Mouse (Mus musculus) CH12.LX (cell line): ENCODE measurements around the gene Pcx. TPM values are rescaled to one million over a fixed set of nuclear protein-coding genes. Genes with fewer than 3 reads are reported as not detected.
A peak's percentile ranks its signal among the peaks of the same experiment; 100 is the strongest.

Experiments
- DNase-seq: peaks from one replicate; pipeline ENCODE4 v3.0.0-alpha.2; 2013; ENCODE audit errors: extremely low read depth
- H3K27ac ChIP-seq: 2 replicates; pipeline ENCODE4 v1.5.1; 2012; ENCODE audit warnings: low read depth, mild to moderate bottlenecking, control low read depth, moderate library complexity; ENCODE audit not compliant: insufficient read depth
- H3K27me3 ChIP-seq: replicated peaks from 2 replicates; pipeline ENCODE3; 2012; ENCODE audit warnings: inconsistent platforms
- H3K36me3 ChIP-seq, 2 experiments: replicated peaks in 1 of 2; 2 replicates each; pipeline versions ENCODE3 to v1.6.1; 2012; ENCODE audit warnings: inconsistent platforms in 1 of 2, low read length in 1 of 2, mild to moderate bottlenecking in 1 of 2, mixed read lengths in 1 of 2, moderate library complexity in 1 of 2; ENCODE audit not compliant: control insufficient read depth in 1 of 2, insufficient read depth in 1 of 2
- H3K4me1 ChIP-seq, 2 experiments: 2 replicates each; pipeline ENCODE4 v1.6.1; 2012; ENCODE audit warnings: inconsistent platforms in 1 of 2, moderate library complexity in 1 of 2; ENCODE audit not compliant: insufficient read depth in 2 of 2, control insufficient read depth in 1 of 2
- H3K4me2 ChIP-seq: 2 replicates; pipeline ENCODE4 v1.6.1; 2012; ENCODE audit warnings: low read depth, mild to moderate bottlenecking, control low read depth; ENCODE audit not compliant: poor library complexity, insufficient read depth, severe bottlenecking
- H3K4me3 ChIP-seq, 3 experiments: fragments of 150-350 bp in 1 of 3; sonication (generic) in 1 of 3; replicated peaks in 1 of 3; 2 replicates each; pipeline versions ENCODE3 to v1.5.1; 2011 to 2012; ENCODE audit warnings: low read depth in 2 of 3, low read length in 2 of 3, mild to moderate bottlenecking in 2 of 3, moderate library complexity in 2 of 3, control low read depth in 1 of 3, improper control_type of control experiment in 1 of 3, inconsistent platforms in 1 of 3, mixed read lengths in 1 of 3; ENCODE audit not compliant: poor library complexity in 1 of 3
- H3K79me2 ChIP-seq: replicated peaks from 2 replicates; pipeline ENCODE4 v1.6.1; 2012; ENCODE audit warnings: mild to moderate bottlenecking, moderate library complexity; ENCODE audit not compliant: control insufficient read depth, poor library complexity, insufficient read depth, severe bottlenecking; ENCODE audit errors: extremely low read depth
- H3K9ac ChIP-seq: 2 replicates; pipeline ENCODE4 v1.6.1; 2012; ENCODE audit warnings: low read depth, mild to moderate bottlenecking, control low read depth, moderate library complexity; ENCODE audit not compliant: insufficient read depth
- H3K9me3 ChIP-seq: replicated peaks from 2 replicates; pipeline ENCODE3; 2012; ENCODE audit warnings: low read length, inconsistent platforms, mixed read lengths
- BHLHE40 ChIP-seq: IDR thresholded peaks from 2 replicates; pipeline ENCODE4 v1.6.1; 2011; ENCODE audit warnings: mild to moderate bottlenecking, low read depth, low read length, improper control_type of control experiment
- CHD1 ChIP-seq: IDR thresholded peaks from 2 replicates; pipeline ENCODE4 v1.6.1; 2012; ENCODE audit warnings: low read depth, low read length, improper control_type of control experiment, inconsistent platforms
- CTCF ChIP-seq, 2 experiments: IDR thresholded peaks in 1 of 2; conservative IDR thresholded peaks in 1 of 2; 2 replicates each; pipeline ENCODE4 v1.5.1; 2011 to 2012; ENCODE audit warnings: low read depth in 2 of 2, low read length in 2 of 2, improper control_type of control experiment in 1 of 2, inconsistent platforms in 1 of 2, mild to moderate bottlenecking in 1 of 2, moderate library complexity in 1 of 2
- E2F4 ChIP-seq: IDR thresholded peaks from 2 replicates; pipeline ENCODE4 v1.6.1; 2011; ENCODE audit warnings: low read depth, low read length, improper control_type of control experiment; ENCODE audit not compliant: insufficient replicate concordance
- EP300 ChIP-seq: IDR thresholded peaks from 2 replicates; pipeline ENCODE4 v1.6.1; 2011; ENCODE audit warnings: low read length, improper control_type of control experiment
- ETS1 ChIP-seq: conservative IDR thresholded peaks from 2 replicates; pipeline ENCODE4 v1.6.1; 2012; ENCODE audit warnings: low read depth, mild to moderate bottlenecking, inconsistent platforms, low read length, improper control_type of control experiment, moderate library complexity
- JUN ChIP-seq: IDR thresholded peaks from 2 replicates; pipeline ENCODE4 v1.6.1; 2011; ENCODE audit warnings: low read depth, mild to moderate bottlenecking, low read length, improper control_type of control experiment, moderate library complexity; ENCODE audit not compliant: insufficient read depth
- JUND ChIP-seq: conservative IDR thresholded peaks from 2 replicates; pipeline ENCODE4 v1.6.1; 2011; ENCODE audit warnings: low read depth, low read length, improper control_type of control experiment
- MAFK ChIP-seq: IDR thresholded peaks from 2 replicates; pipeline ENCODE4 v1.6.1; 2011; ENCODE audit warnings: low read length, improper control_type of control experiment; ENCODE audit not compliant: insufficient replicate concordance
- MAZ ChIP-seq: IDR thresholded peaks from 2 replicates; pipeline ENCODE4 v1.6.1; 2012; ENCODE audit warnings: low read depth, mild to moderate bottlenecking, inconsistent platforms, low read length, improper control_type of control experiment, moderate library complexity
- MEF2A ChIP-seq: IDR thresholded peaks from 2 replicates; pipeline ENCODE4 v1.6.1; 2014; ENCODE audit warnings: low read depth, mild to moderate bottlenecking, inconsistent platforms, low read length, improper control_type of control experiment, borderline replicate concordance
- MXI1 ChIP-seq: IDR thresholded peaks from 2 replicates; pipeline ENCODE4 v1.6.1; 2011; ENCODE audit warnings: mild to moderate bottlenecking, low read depth, low read length, improper control_type of control experiment
- MYC ChIP-seq: IDR thresholded peaks from 2 replicates; pipeline ENCODE4 v1.6.1; 2011; ENCODE audit warnings: low read depth, mild to moderate bottlenecking, improper control_type of control experiment, low read length
- NRF1 ChIP-seq: IDR thresholded peaks from 2 replicates; pipeline ENCODE4 v1.6.1; 2014; ENCODE audit warnings: low read depth, mild to moderate bottlenecking, inconsistent platforms, low read length, improper control_type of control experiment, moderate library complexity
- PAX5 ChIP-seq: IDR thresholded peaks from 2 replicates; pipeline ENCODE4 v1.6.1; 2012; ENCODE audit warnings: low read length, inconsistent platforms, mixed read lengths
- POLR2A ChIP-seq: IDR thresholded peaks from 2 replicates; pipeline ENCODE4 v1.6.1; 2011; ENCODE audit warnings: low read depth, mild to moderate bottlenecking, improper control_type of control experiment, low read length
- POLR2AphosphoS2 ChIP-seq: IDR thresholded peaks from 2 replicates; pipeline ENCODE4 v1.6.1; 2011; ENCODE audit warnings: low read depth, low read length, improper control_type of control experiment
- RAD21 ChIP-seq: IDR thresholded peaks from 2 replicates; pipeline ENCODE4 v1.6.1; 2011; ENCODE audit warnings: low read depth, mild to moderate bottlenecking, low read length, improper control_type of control experiment, moderate library complexity
- SIN3A ChIP-seq: IDR thresholded peaks from 2 replicates; pipeline ENCODE4 v1.6.1; 2012; ENCODE audit warnings: low read length, improper control_type of control experiment, inconsistent platforms
- SMC3 ChIP-seq: IDR thresholded peaks from 2 replicates; pipeline ENCODE4 v1.6.1; 2011; ENCODE audit warnings: low read depth, low read length, improper control_type of control experiment
- TBP ChIP-seq: conservative IDR thresholded peaks from 2 replicates; pipeline ENCODE4 v1.6.1; 2011; ENCODE audit warnings: low read depth, low read length, improper control_type of control experiment
- TCF12 ChIP-seq: IDR thresholded peaks from 2 replicates; pipeline ENCODE4 v1.6.1; 2014; ENCODE audit warnings: low read depth, mild to moderate bottlenecking, inconsistent platforms, low read length, improper control_type of control experiment
- UBTF ChIP-seq: IDR thresholded peaks from 2 replicates; pipeline ENCODE4 v1.6.1; 2012; ENCODE audit warnings: low read depth, mild to moderate bottlenecking, inconsistent platforms, low read length, improper control_type of control experiment, moderate library complexity
- ZC3H11A ChIP-seq: IDR thresholded peaks from 2 replicates; pipeline ENCODE4 v1.6.1; 2012; ENCODE audit warnings: low read depth, mild to moderate bottlenecking, inconsistent platforms, low read length, improper control_type of control experiment
- ZMIZ1 ChIP-seq: IDR thresholded peaks from 2 replicates; pipeline ENCODE4 v1.6.1; 2012; ENCODE audit warnings: low read depth, mild to moderate bottlenecking, inconsistent platforms, low read length, improper control_type of control experiment
- ZNF384 ChIP-seq: IDR thresholded peaks from 2 replicates; pipeline ENCODE4 v1.6.1; 2012; ENCODE audit warnings: low read depth, low read length, improper control_type of control experiment, inconsistent platforms
- dilution Hi-C: fragments of 300-500 bp; cut with MboI; formaldehyde crosslinking; loops from 2 replicates; pipeline ENCODE4 v1.14.3; 2020; ENCODE audit warnings: low sequenced_read_pairs; ENCODE audit not compliant: extremely low pct_unique_long_range_greater_than_20kb, extremely low pct_ligation_motif_present
- in situ Hi-C: fragments of 300-500 bp; cut with MboI; formaldehyde crosslinking; loops from 3 replicates; pipeline ENCODE4 v1.14.3; 2019; ENCODE audit warnings: low sequenced_read_pairs, low pct_ligation_motif_present, low pct_unique_long_range_greater_than_20kb, mixed read lengths
- polyA plus RNA-seq: library from polyadenylated mRNA; unstranded; fragments of >175 nt; gene quantifications from 2 replicates; pipeline ENCODE4 v1.2.1, GENCODE M21; 2012; ENCODE audit warnings: low read depth; ENCODE audit not compliant: insufficient read length
- total RNA-seq, 2 experiments: library from RNA; depleted of rRNA; stranded (reverse); fragments of 300-350 nt in 1 of 2; fragments of >200 nt in 1 of 2; gene quantifications; 2 replicates each; pipeline ENCODE4 v1.2.3; 2012 to 2014

Pcx gene
- total and polyA plus RNA-seq, 3 experiments: 7.7 to 14.2 (median 10.7) TPM

- H3K9me3 ChIP-seq: no peaks in the 10 kb centered on the region
- in situ Hi-C loops: no loop called here
- peak overlapping the region in 2 of 3 experiments; percentile 52 to 58 for H3K4me3 ChIP-seq
- peaks cover 0 to 5% of the 10 kb centered on the region in 2 experiments; a peak in 2 of 4 replicates for H3K4me1 ChIP-seq
- H3K27ac ChIP-seq: no peak overlapping the region
- no peak for DNase-seq
- TF ChIP-seq MAFK (no peak), ETS1 (no peak), PAX5 (no peak), TBP (no peak), ZC3H11A (no peak), E2F4 (no peak), TCF12 (no peak), MEF2A (no peak), NRF1 (no peak), SIN3A (no peak)
- TF ChIP-seq, all 38 proteins: peak for 0
- dilution Hi-C loops: no loop called here
- peak overlapping the region; percentile 78 for H3K4me2 ChIP-seq
- H3K79me2 ChIP-seq: no peaks in the 10 kb centered on the region
- no peaks in the 10 kb centered on the region for H3K27me3 ChIP-seq
- peaks cover 0 to 50% of the 10 kb centered on the region in 2 experiments for H3K36me3 ChIP-seq
- H3K9ac ChIP-seq: peak overlapping the region; percentile 41
Measured at GRCm38 (mm10) chr19:4614305-4615150, 104.3 kb downstream of the Pcx start.

GRCm38 (mm10) chr19:4615151-4616093 lies 105.2 kb downstream of the Pcx start, which contains the start of gene Lrfn4:
Gene Lrfn4 (minus strand): TSS chr19:4615667.
- H3K79me2 ChIP-seq: no peaks in the 10 kb centered on the region
- H3K9me3 ChIP-seq: no peaks in the 10 kb centered on the region
- H3K27me3 ChIP-seq: no peaks in the 10 kb centered on the region
- H3K9ac ChIP-seq: peak within 1 kb of the TSS; percentile 41
- in situ Hi-C loops: no loop called here
- peaks cover 3 to 14% of the 10 kb centered on the region in 2 experiments; a peak in 2 of 4 replicates for H3K4me1 ChIP-seq
- H3K4me2 ChIP-seq: peak within 1 kb of the TSS; percentile 78
- H3K27ac ChIP-seq: no peak within 1 kb of the TSS
- peaks cover 0 to 55% of the 10 kb centered on the region in 2 experiments for H3K36me3 ChIP-seq
- peak; percentile 40 for DNase-seq
- peak within 1 kb of the TSS; percentile 42 to 58 (median 52) for H3K4me3 ChIP-seq
- dilution Hi-C loops: no loop called here
- TF ChIP-seq TCF12 (no peak), BHLHE40 (peak; percentile 72), CTCF (conservative IDR thresholded peaks at IDR 0.05 in 1 of 2, IDR thresholded peaks at IDR 0.05 in 1 of 2; ENCODE audit: low read depth in 2 of 2, low read length in 2 of 2) (peak in 1 of 2 experiments; percentile 5; a peak in 1 of 4 replicates), UBTF (0 out of 2 replicates have a peak, but pooled peaks have one; percentile 48), EP300 (no peak), PAX5 (no peak), ZC3H11A (no peak), RAD21 (no peak), JUN (no peak), TBP (no peak), SMC3 (no peak), E2F4 (no peak), ZMIZ1 (no peak), MEF2A (no peak), MYC (no peak), SIN3A (no peak), JUND (no peak), MAZ (no peak; the same call in 1 of the 2 replicates), ETS1 (no peak), MAFK (no peak), CHD1 (no peak), MXI1 (peak; percentile 86), ZNF384 (no peak), POLR2A (0 out of 2 replicates have a peak, but pooled peaks have one; percentile 32), POLR2AphosphoS2 (no peak)
